Mouse (Mus musculus) liver, postnatal 0 days (tissue): Measurements from ENCODE around the gene Lrrc8c. TPM values are rescaled to one million over a fixed set of nuclear protein-coding genes. Genes with fewer than 3 reads are reported as not detected.

Experiments used
- ATAC-seq: fragments of 200-750 bp; cut with Nextera tagmentation; 2 replicates; pipeline ENCODE4 v1.8.0; 2017; ENCODE audit warnings: mild to moderate bottlenecking, moderate library complexity
- DNase-seq: peaks from one replicate; pipeline ENCODE4 v3.0.0-alpha.2; 2016
- H3K27ac ChIP-seq: fragments of 300-500 bp; sonication (generic); 2 replicates; pipeline ENCODE4 v1.5.1; 2014; ENCODE audit warnings: antibody characterized with exemption, moderate library complexity, mild to moderate bottlenecking, low read depth
- H3K27me3 ChIP-seq: fragments of 300-500 bp; sonication (generic); 2 replicates; pipeline ENCODE4 v1.6.1; 2014; ENCODE audit warnings: low read length, control low read depth, mixed read lengths; ENCODE audit not compliant: insufficient read depth
- H3K36me3 ChIP-seq: fragments of 300-500 bp; sonication (generic); replicated peaks from 2 replicates; pipeline ENCODE4 v1.6.1; 2014; ENCODE audit warnings: mild to moderate bottlenecking, control low read depth, low read length, moderate library complexity, mixed read lengths; ENCODE audit not compliant: insufficient read depth
- H3K4me1 ChIP-seq: fragments of 300-500 bp; sonication (generic); 2 replicates; pipeline ENCODE4 v1.6.1; 2014; ENCODE audit warnings: antibody characterized with exemption, mild to moderate bottlenecking, control low read depth; ENCODE audit not compliant: insufficient read depth
- H3K4me2 ChIP-seq: fragments of 300-500 bp; sonication (generic); 2 replicates; pipeline ENCODE4 v1.6.1; 2014; ENCODE audit warnings: low read depth, mild to moderate bottlenecking, low read length, moderate library complexity, mixed read lengths
- H3K4me3 ChIP-seq: fragments of 300-500 bp; sonication (generic); 2 replicates; pipeline ENCODE4 v1.5.1; 2014; ENCODE audit warnings: low read depth, low read length
- H3K9ac ChIP-seq: fragments of 300-500 bp; sonication (generic); replicated peaks from 2 replicates; pipeline ENCODE4 v1.6.1; 2014; ENCODE audit warnings: mild to moderate bottlenecking, moderate library complexity
- H3K9me3 ChIP-seq: fragments of 300-500 bp; sonication (generic); 2 replicates; pipeline ENCODE4 v1.6.1; 2016; ENCODE audit warnings: mild to moderate bottlenecking, control low read depth, low read length, mixed read lengths
- CTCF ChIP-seq: sonication (generic); IDR thresholded peaks from 2 replicates; pipeline ENCODE4 v1.5.1; 2016; ENCODE audit warnings: antibody characterized with exemption, low read depth
- EP300 ChIP-seq: IDR thresholded peaks from 2 replicates; pipeline ENCODE4 v1.6.1; 2016; ENCODE audit warnings: antibody characterized with exemption, low read depth, mild to moderate bottlenecking
- WGBS: fragments of 180-500 bp; shearing (Covaris S2); extraction: QIAGEN DNeasy Blood & Tissue Kit; methylation state at CpG from one replicate; pipeline ENCODE4 v1.1.7; 2014; ENCODE audit not compliant: insufficient replicate concordance; 5-methylcytosine and 5-hydroxymethylcytosine counted together
- polyA plus RNA-seq: library from polyadenylated mRNA; unstranded; fragments of >200 nt; fragmentation: Nextera tagmentation; extraction: Ambion mirVana; gene quantifications from 2 replicates; pipeline ENCODE4 v1.2.1, GENCODE M21; 2015

Lrrc8c gene
- polyA plus RNA-seq, 1 experiment from 2014 or later: 9.8 TPM

DNA sequence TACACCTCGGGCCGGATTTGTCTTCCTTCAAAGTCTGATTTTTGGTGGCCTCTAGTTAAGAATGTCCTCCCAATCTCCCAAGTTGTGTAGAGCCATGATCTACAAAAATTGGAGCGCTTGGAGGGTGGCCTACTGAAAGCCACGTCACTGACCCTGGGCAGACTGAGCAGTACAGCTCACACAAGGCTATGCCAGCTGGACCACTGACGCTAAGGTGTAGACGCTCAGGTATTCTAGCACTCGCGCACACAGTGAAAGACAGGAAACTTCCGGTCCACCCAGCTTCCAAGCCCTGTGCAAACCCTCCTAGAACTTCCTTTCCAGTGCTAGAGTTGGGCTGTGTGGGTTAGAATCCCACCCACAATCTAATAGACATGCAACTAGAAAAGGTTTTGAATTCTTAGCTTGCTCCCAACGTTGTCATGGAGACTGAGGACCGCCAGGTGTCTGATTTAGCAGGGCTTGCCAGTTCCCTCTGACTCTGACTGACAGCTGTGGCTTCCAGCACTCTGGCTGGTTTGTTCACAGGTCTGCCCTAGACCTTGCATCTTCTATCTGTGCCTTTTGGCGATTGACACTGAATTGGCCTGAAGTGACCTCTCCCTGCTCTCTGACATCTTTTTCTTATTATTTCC is 136.0 kb downstream of the Lrrc8c start:
- no peak for TF ChIP-seq CTCF
- TF ChIP-seq EP300: no peak
- H3K27ac ChIP-seq: no peak overlapping the region
- H3K4me3 ChIP-seq: no peak overlapping the region
- 69% methylated on average over 12 of the region's 12 CpGs for WGBS
- peaks cover 12% of the 10 kb centered on the region for H3K4me1 ChIP-seq
- ATAC-seq (no peak), DNase-seq (no peak)
- no peaks in the 10 kb centered on the region for H3K27me3 ChIP-seq
- no peaks in the 10 kb centered on the region for H3K9me3 ChIP-seq
- no peaks in the 10 kb centered on the region for H3K36me3 ChIP-seq
- no peak overlapping the region for H3K4me2 ChIP-seq
- H3K9ac ChIP-seq: no peak overlapping the region

- Histone ChIP-seq H3K9ac (no peak overlapping the region), H3K27me3 (no peaks in the 10 kb centered on the region), H3K4me1 (no peaks in the 10 kb centered on the region), H3K4me2 (no peak overlapping the region), H3K4me3 (no peak overlapping the region), H3K9me3 (no peaks in the 10 kb centered on the region), H3K36me3 (no peaks in the 10 kb centered on the region), H3K27ac (no peak overlapping the region)
- peak; percentile 61 for ATAC-seq
- 57% methylated on average over 5 of the region's 5 CpGs for WGBS
- TF ChIP-seq CTCF (no peak), EP300 (no peak)
- DNase-seq: no peak
These were observed 142.7 kb downstream of the Lrrc8c start for GRCm38 (mm10) chr5:105661894-105662293.

Other genes with a start within 250 kb of the Lrrc8c start
- not detected in 2 replicates for gene Gm43302, start 225.7 kb upstream of the Lrrc8c start, polyA plus RNA-seq
- gene Gbp6, start 225.7 kb upstream of the Lrrc8c start, polyA plus RNA-seq: 10.7 and 10.8 TPM in 2 replicates
- gene Lrrc8b, start 103.6 kb upstream of the Lrrc8c start, polyA plus RNA-seq: 1.1 and 1.4 TPM in 2 replicates
- gene Lrrc8d, start 180.6 kb downstream of the Lrrc8c start, polyA plus RNA-seq: 11.6 TPM in 2 replicates